Mouse (Mus musculus): ENCODE measurements at regions not wholly inside any gene's neighbourhood (a gene's known extent, or its start where the extent isn't known, plus 50 kb on each side); places are given as distances from the start of the nearest gene placed in this dataset.

DNA sequence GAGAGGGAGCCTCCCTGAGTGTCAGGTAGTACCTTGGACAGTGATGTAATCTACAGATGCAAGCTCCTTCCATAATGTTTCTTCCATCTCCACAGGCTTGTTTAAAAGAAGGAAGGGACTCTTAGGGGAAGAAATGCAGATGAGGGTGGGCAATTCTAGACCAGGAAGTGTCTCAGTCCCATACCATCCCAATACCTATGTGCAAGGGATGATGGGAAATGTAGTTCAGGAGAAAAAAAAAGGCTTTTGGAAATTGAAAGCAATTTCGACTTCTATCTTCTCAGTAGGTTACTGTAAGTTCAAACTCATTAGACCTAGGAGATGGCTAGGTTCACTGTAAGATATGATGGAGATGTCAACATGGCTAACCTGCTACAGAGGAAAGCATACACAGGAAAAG lies 68.3 kb downstream of the Cd83 start:
- no peak for DNase-seq (ENCODE audit: low spot score)

GRCm38 (mm10) chr13:43854973-43855372 lies 70.4 kb downstream of the Cd83 start:
- no peak for DNase-seq (ENCODE audit: low spot score)

DNA sequence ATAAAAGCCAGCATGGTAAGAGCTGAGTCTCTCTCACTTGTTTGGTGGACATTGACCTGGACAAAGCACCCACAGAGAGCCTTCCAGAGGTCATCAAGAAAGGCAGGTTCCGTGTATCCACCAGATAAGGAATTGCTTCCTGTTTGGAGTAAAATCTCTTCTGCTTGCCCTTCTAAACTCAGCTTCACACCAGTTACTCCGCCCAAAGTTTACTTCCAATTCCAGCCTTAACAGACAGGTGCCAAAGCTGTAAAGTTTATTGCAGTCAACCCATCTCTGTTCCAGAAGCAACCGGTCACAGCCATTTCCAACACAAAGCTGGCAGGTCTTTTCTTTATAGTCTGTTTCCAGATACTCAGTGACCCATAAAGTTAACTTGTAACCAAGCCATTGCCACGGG lies 76.4 kb downstream of the Cd83 start:
- DNase-seq (ENCODE audit: low spot score), result no peak

DNA sequence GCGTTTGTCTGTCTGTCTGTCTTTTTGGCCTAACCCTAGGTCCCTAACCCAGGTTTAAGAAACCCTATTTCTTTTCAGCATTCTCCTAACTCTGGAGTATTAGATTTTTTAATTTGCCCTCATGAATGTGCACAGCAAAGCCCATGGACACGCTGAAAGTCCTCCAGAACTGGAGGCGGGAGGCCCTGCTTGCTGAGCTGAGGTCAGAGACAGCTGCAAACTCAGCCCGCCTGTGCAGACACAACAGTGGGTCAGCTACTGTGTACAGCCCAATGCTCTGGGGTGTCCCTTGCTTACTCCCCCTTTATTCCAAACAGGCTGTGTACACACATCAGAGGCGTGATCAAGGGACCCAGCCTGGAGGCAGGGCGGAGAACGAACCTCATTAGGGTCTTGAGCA lies 76.8 kb downstream of the Cd83 start:
- DNase-seq (ENCODE audit: low spot score), result no peak

DNA sequence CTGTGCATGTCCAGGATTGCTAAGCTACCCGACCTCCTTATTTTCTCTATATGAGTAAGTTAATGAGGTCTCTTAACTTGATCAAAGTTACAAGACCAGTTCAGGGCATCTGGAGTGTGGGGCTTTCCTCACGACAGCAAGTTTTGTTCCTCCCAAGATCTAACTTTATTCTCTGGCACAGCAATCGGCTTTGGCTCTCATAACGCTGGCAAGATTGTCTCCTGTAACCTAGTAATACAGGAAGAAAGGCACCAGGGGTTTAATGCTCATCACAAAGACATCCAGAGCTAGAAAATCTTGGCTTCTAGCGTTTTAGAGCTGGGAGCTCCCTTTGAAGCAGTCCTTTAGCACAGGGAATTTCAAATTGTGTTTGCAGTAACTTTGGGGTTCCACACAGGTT lies 77.5 kb downstream of the Cd83 start:
- no peak for DNase-seq (ENCODE audit: low spot score)

- no peak for DNase-seq (ENCODE audit: low spot score)
Measured at GRCm38 (mm10) chr13:43862586-43862985, 78.0 kb downstream of the Cd83 start.

GRCm38 (mm10) chr13:43863581-43864100 lies 79.1 kb downstream of the Cd83 start:
- DNase-seq (ENCODE audit: low spot score), result no peak

- DNase-seq (ENCODE audit: low spot score), result peak; percentile 98
Measured at GRCm38 (mm10) chr13:43864153-43864861, 79.7 kb downstream of the Cd83 start.

- DNase-seq (ENCODE audit: low spot score), result peak; percentile 43
Measured at GRCm38 (mm10) chr13:43865036-43865435, 80.5 kb downstream of the Cd83 start.

DNA sequence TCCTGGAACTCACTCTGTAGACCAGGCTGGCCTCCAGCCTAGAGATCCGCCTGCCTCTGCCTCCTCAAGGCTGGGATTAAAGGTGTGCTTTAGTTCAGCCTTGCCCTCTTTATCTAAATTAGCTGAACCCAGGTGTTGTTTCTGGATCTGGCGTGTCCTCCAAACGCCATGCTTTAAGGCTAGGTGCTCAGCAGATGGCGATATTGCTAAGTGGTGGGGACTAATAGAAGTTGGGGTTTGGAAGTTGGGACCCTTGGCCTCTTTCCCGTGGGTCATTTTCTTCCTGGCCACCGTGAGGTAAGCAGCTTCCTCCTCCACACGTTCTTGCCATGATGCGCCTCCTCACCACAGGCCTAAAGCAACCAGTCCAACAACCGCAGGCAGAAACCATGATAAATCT lies 91.3 kb downstream of the Cd83 start:
- DNase-seq (ENCODE audit: low spot score), result no peak

DNA sequence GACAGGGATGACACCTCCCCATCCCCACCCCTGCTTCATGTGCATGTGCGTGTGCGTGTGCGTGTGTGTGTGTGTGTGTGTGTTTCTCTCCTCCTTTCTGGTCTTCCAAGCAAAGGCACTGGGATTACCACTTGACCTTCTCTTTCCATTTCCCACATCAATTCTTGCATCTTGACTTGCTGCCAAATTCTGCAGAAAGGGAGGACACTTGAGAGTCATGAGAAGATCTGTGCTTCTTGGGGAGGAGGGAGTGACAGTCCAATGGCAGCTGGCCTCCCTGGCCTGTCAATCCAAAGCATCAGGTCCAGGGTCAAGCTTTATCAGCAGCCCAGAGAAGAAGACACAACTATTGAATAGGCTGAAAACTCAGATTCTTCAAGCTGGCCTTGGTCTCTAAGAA lies 102.7 kb downstream of the Cd83 start:
- DNase-seq (ENCODE audit: low spot score), result no peak

- DNase-seq (ENCODE audit: low spot score), result no peak
Measured at GRCm38 (mm10) chr13:43891928-43892327, 107.4 kb downstream of the Cd83 start.

DNA sequence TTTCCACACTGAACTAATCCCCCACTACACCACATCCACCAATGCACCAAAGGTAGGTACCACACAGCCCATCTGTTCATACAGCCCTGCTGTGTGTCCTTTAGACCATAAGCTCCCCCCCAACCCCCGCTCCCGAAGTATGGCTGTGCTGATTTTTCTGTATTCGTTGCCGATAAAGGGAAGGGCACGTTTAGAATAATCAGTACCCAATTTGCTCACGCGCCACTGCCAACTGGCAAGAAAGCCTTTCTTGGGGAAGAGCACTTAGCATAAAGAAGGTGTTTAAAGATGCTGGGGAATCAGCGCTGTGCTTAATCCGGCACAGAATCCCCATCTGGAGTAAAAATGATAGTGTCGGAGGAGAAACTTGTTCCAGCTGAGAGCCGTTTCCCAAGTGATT lies 111.4 kb downstream of the Cd83 start:
- no peak for DNase-seq (ENCODE audit: low spot score)

DNA sequence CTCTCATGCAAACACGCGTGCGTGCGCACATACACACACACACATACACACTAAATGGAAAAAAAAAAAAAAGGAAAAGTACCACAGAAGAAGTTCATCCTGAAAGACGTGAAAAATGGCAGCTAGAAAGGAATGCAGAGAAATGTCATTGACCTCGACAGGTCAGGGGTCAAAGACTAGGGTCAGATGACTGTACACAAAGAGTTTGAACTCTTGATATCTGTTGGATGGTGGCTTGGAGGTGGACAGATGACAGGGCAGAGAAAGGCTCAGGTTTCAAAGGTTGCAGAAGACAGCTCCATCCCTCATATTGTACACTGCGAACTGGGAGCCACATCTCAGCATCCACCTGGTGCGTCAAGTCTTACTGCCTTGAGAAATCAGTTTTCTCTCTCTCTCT lies 112.5 kb downstream of the Cd83 start:
- no peak for DNase-seq (ENCODE audit: low spot score)

DNA sequence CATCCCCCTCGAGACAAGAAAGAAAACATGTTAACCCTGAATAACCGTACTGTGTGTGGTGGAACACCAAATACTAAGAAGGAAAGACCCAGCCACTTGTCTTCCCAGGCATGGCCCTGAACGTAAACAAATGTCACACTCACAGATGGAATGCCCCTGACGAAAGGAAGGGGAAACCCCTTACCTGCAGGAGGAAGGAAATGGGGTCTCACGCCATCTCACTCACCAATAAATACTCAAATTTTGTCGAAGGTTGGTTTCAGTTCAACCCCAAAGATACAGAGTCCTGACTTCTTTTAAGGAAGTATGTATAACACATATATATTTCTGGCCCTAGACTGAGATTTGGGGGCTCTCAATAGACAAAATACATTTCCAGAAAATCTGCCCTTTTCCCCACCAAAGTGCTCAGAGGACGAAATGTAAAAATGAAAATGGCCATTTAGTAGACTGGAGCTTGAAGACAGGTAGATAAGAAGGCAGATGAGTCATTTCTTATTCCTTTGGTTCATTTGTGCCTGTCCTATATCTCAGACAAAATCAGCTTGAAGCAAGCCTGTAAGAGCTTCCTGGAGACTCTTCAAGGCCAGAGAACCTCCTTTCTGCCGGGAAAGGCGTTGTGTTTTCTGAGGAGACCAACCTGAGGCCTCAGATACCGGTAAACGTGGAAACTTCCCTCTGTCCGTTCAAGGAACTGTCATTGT lies 114.1 kb downstream of the Cd83 start:
- no peak for DNase-seq (ENCODE audit: low spot score)

GRCm38 (mm10) chr13:43900115-43900514 lies 115.5 kb downstream of the Cd83 start:
- DNase-seq (ENCODE audit: low spot score), result no peak

DNA sequence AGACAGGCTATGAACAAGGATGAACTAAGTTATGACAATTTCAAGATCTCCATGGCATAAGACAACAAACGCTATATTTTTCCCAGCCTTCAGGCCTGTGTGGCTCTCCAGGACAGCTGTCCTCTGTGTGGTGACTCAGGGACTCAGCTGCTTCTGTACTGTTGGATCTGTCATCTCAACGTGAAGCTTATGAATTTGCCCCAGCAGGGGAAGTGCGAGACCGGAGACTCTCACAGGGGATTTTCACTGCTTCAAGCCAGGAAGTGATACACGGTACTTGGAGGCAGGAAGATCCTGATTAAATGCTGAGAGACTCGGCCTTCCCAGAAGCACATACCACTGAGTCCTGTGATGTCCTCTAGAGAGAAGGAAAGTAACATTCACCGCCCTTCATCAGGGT lies 116.2 kb downstream of the Cd83 start:
- DNase-seq (ENCODE audit: low spot score), result no peak

DNA sequence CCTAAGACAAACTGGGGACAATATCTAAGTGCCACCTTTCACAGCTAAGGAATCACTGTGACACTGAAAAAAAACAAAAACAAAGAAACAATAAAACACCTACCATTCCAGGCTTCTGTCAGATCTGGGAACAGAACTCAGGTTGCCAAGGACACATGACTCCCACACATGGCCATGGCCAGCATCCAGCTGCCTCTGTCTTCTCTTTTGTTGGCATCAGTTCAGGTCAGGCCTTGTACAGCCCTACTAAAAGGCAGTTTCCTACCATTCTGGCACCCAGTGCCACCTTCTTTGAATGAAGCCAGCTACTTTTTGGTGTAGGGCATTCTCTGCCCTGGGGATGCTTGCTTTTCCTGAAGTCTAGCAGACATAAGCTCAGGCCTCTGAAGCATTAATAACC lies 118.8 kb downstream of the Cd83 start:
- peak; percentile 67 for DNase-seq (ENCODE audit: low spot score)

- no peak for DNase-seq (ENCODE audit: low spot score)
Measured at GRCm38 (mm10) chr13:43904291-43904690, 119.7 kb downstream of the Cd83 start.

- DNase-seq (ENCODE audit: low spot score), result no peak
Measured at GRCm38 (mm10) chr13:43906241-43906640, 121.7 kb downstream of the Cd83 start.

- no peak for DNase-seq (ENCODE audit: low spot score)
Measured at GRCm38 (mm10) chr13:43907425-43907824, 122.8 kb downstream of the Cd83 start.

DNA sequence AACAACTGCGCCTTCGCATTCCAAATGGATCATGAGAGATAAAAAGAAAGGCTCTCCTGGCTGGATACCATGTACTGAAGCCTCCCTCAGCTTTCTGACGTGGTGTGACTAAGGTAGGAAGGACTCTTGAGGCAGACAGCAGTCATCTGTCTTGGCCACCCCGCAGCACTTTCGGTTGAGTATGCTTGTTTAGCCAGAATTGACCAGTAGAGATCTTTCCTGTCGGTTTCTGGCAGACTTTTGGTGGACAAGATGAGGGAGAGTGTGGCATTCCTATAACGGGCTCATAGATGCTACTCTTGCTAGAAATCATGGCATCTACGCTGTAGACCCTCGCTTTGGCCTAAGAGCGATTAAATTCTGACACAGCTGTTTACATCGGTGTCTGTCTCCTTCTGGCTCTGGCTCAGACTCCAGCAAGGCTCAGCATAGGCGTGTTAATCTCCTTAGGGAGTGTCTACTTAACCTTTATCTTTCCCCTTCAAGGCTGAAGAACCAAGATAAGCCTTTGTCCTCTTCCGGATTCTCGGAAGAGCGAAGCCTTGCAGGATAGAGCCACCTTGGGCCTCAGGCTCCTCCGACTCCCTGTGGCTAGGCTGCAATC lies 123.6 kb downstream of the Cd83 start:
- DNase-seq (ENCODE audit: low spot score), result no peak

- no peak for DNase-seq (ENCODE audit: low spot score)
Measured at GRCm38 (mm10) chr13:43909933-43910332, 125.4 kb downstream of the Cd83 start.
